Mouse (Mus musculus) lung, postnatal 0 days (tissue): ENCODE results near the gene Csrp1.

Experiments
- CTCF ChIP-seq: IDR thresholded peaks from 2 replicates; pipeline ENCODE4 v1.5.1; 2016; ENCODE audit warnings: antibody characterized with exemption, mild to moderate bottlenecking
- EP300 ChIP-seq: IDR thresholded peaks from 2 replicates; pipeline ENCODE4 v1.6.1; 2016; ENCODE audit warnings: antibody characterized with exemption, mild to moderate bottlenecking, control low read depth

DNA sequence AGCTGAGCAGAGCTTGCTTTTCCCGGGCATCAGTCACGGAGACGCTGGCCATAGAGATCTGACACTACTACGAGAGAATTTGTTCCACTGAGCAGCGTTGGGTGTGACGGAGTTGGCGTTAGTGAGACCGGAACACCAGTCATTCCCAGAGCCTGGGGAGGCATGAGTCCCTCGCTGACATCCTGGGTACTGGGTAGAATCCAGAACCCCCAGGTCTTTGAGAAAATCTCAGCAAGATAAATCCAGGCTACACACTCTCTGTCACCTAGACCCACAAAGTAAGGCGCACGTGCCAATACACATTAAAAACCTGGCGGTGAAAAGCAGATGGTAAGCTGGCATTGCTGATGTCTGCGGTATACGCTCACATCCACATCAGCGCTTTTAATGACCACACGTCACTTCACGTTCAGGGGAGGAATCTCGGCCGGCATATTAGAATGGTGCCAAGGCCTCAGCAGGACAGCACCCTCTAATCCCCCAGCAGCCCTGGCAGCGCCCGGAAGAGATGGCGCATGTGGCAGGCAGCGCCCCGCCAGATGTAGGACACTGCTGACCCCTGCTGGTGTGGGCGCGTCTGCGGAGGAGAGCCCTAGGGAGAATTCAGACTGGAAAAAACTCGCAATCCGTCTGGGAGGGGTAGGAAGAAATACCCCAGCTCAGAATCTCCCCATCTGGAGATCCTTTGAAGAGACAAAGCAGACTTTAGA, 20.7 kb upstream of the Csrp1 start:
- peak; percentile 90 for TF ChIP-seq CTCF
- TF ChIP-seq EP300, result no peak
